Mouse (Mus musculus): ENCODE measurements around the gene Sorcs2.

DNA sequence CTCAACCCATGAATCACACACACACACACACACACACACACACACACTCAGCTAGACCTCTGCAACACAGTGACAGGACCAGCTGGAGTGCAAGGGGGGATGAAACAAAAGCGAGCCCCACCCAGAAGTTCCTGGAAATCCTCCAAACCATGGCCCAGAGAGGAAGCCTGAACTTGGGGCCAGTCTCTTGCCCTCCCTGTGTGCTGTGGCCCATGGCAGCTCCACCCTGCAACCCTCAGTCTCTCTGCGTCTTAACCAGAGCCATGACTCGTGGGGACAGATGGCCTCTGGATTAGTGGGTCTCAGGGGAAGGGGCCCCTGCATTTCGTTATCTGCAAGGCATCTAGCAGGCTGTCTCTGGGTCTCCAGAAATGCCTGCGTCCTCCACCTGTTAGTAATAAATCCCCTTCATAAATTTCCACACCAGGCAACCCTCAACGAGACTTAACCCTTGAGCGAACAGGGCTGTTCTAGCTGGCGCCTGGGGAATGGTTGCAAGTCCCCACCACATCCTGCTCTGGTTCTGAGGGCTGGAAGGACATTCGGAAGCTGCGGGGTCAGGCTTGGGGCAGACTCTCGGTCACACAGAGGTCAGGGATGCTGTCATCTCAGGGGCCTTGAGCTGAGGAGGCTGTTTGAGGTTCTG lies 24.6 kb downstream of the Sorcs2 start:
- TF ChIP-seq ZC3H11A (IDR thresholded peaks at IDR 0.05; ENCODE audit: low read depth, low read length) (no peak), CTCF (conservative IDR thresholded peaks at IDR 0.05 in 1 of 2, IDR thresholded peaks at IDR 0.05 in 1 of 2; ENCODE audit: low read depth in 2 of 2, low read length in 2 of 2) (no peak), E2F4 (IDR thresholded peaks at IDR 0.05; ENCODE audit: insufficient replicate concordance, low read depth, low read length) (no peak), MEF2A (IDR thresholded peaks at IDR 0.05; ENCODE audit: borderline replicate concordance, low read depth, low read length) (no peak), USF1 (IDR thresholded peaks at IDR 0.05; ENCODE audit: low read depth, low read length) (no peak)

All from CH12.LX (cell line).